Mouse (Mus musculus): ENCODE results near the gene Zbtb20.

GRCm38 (mm10) chr16:43641230-43641629 is 765.5 kb downstream of the Zbtb20 start:
- no peak for TF ChIP-seq EP300 (IDR thresholded peaks at IDR 0.05; ENCODE audit: low read depth)
- no peak for TF ChIP-seq CTCF (IDR thresholded peaks at IDR 0.05; ENCODE audit: low read depth)

Measured in liver, embryonic 14.5 days (tissue).